Mouse (Mus musculus) liver, adult 2 months (tissue): ENCODE results near the gene Catsperg1. TPM values are rescaled to one million over a fixed set of nuclear protein-coding genes. Genes with fewer than 3 reads are reported as not detected.
"Not testable (repeated sequence)": the region's sequence is repeated elsewhere in the genome, so short reads cannot be mapped to it uniquely, and the experiment has no call there.

Experiments used
- DNase-seq: peaks from one replicate; pipeline ENCODE4 v3.0.0-alpha.2; 2011; ENCODE audit warnings: low read depth, low spot score; ENCODE audit errors: extremely low read depth
- H3K27ac ChIP-seq: fragments of 200-500 bp; replicated peaks from 2 replicates; pipeline ENCODE4 v1.5.1; 2012; ENCODE audit warnings: low read depth, mild to moderate bottlenecking, control low read depth, inconsistent platforms, low read length; ENCODE audit not compliant: insufficient read depth
- H3K27me3 ChIP-seq: fragments of 200-500 bp; 2 replicates; pipeline ENCODE4 v1.6.1; 2012; ENCODE audit warnings: mild to moderate bottlenecking, moderate library complexity, low read length, inconsistent platforms; ENCODE audit not compliant: control insufficient read depth, insufficient read depth
- H3K36me3 ChIP-seq: fragments of 200-500 bp; 2 replicates; pipeline ENCODE4 v1.6.1; 2012; ENCODE audit warnings: low read length, inconsistent platforms; ENCODE audit not compliant: control insufficient read depth, insufficient read depth
- H3K4me1 ChIP-seq: fragments of 200-500 bp; 2 replicates; pipeline ENCODE4 v1.6.1; 2011; ENCODE audit warnings: low read length; ENCODE audit not compliant: control insufficient read depth, insufficient read depth
- H3K4me3 ChIP-seq: fragments of 200-500 bp; 2 replicates; pipeline ENCODE4 v1.5.1; 2011; ENCODE audit warnings: low read depth, mild to moderate bottlenecking, control low read depth, low read length, moderate library complexity; ENCODE audit not compliant: insufficient read depth
- H3K79me2 ChIP-seq: fragments of 200-500 bp; 2 replicates; pipeline ENCODE4 v1.6.1; 2012; ENCODE audit warnings: inconsistent platforms, mild to moderate bottlenecking, low read length, moderate library complexity; ENCODE audit not compliant: control insufficient read depth, insufficient read depth
- H3K9ac ChIP-seq: fragments of 200-500 bp; 2 replicates; pipeline ENCODE4 v1.6.1; 2012; ENCODE audit warnings: low read depth, mild to moderate bottlenecking, control low read depth, inconsistent platforms, low read length
- CTCF ChIP-seq: fragments of 200-500 bp; IDR thresholded peaks from 2 replicates; pipeline ENCODE4 v1.5.1; 2011; ENCODE audit warnings: low read depth, low read length, control low read depth
- POLR2A ChIP-seq: fragments of 200-500 bp; IDR thresholded peaks from 2 replicates; pipeline ENCODE4 v1.6.1; 2011; ENCODE audit warnings: low read length, control low read depth; ENCODE audit not compliant: insufficient read depth; ENCODE audit errors: extremely low read depth
- WGBS: fragments of 180-500 bp; shearing (Covaris S2); methylation state at CpG from one replicate; pipeline ENCODE4 v1.1.7; 2018; 5-methylcytosine and 5-hydroxymethylcytosine counted together
- polyA plus RNA-seq: library from polyadenylated mRNA; depleted of rRNA; stranded (reverse); fragments of >200 nt; gene quantifications from 2 replicates; pipeline ENCODE4 v1.2.3, GENCODE M21; 2012
- total RNA-seq: library from RNA; depleted of rRNA; stranded (reverse); fragments of >200 nt; gene quantifications from 2 replicates; pipeline ENCODE4 v1.2.3, GENCODE M21; 2014

Catsperg1 gene
- total and polyA plus RNA-seq, 2 experiments = 0.24 to 0.28 TPM

- H3K4me3 ChIP-seq = no peak overlapping the region
- H3K27me3 ChIP-seq = no peaks in the 10 kb centered on the region
- TF ChIP-seq CTCF = no peak
- no peak for TF ChIP-seq POLR2A
- no peak for DNase-seq
- WGBS = 80% methylated on average over 13 of the region's 13 CpGs
- no peaks in the 10 kb centered on the region; the same call in 1 of the 2 replicates for H3K36me3 ChIP-seq
- no peaks in the 10 kb centered on the region for H3K4me1 ChIP-seq
- no peak overlapping the region for H3K27ac ChIP-seq
- H3K9ac ChIP-seq = no peak overlapping the region
- H3K79me2 ChIP-seq = no peaks in the 10 kb centered on the region; the same call in 1 of the 2 replicates
Measured at GRCm38 (mm10) chr7:29225520-29225919, 11.7 kb upstream of the Catsperg1 start.

GRCm38 (mm10) chr7:29224756-29225394, 11.0 kb upstream of the Catsperg1 start:
- no peaks in the 10 kb centered on the region for H3K4me1 ChIP-seq
- H3K79me2 ChIP-seq = no peaks in the 10 kb centered on the region; the same call in 1 of the 2 replicates
- DNase-seq = no peak
- H3K27me3 ChIP-seq = no peaks in the 10 kb centered on the region
- H3K27ac ChIP-seq = no peak overlapping the region
- no peaks in the 10 kb centered on the region; the same call in 1 of the 2 replicates for H3K36me3 ChIP-seq
- no peak overlapping the region for H3K4me3 ChIP-seq
- WGBS = 27% methylated on average over 16 of the region's 16 CpGs
- no peak overlapping the region for H3K9ac ChIP-seq
- no peak for TF ChIP-seq CTCF
- TF ChIP-seq POLR2A = no peak

- Histone ChIP-seq H3K9ac (no peak overlapping the region), H3K27ac (no peak overlapping the region), H3K79me2 (no peaks in the 10 kb centered on the region), H3K36me3 (no peaks in the 10 kb centered on the region; the same call in 1 of the 2 replicates), H3K4me1 (no peaks in the 10 kb centered on the region), H3K27me3 (peaks cover 10% of the 10 kb centered on the region; the same call in 1 of the 2 replicates), H3K4me3 (no peak overlapping the region)
- no peak for TF ChIP-seq POLR2A
- no peak for TF ChIP-seq CTCF
- no peak for DNase-seq
- WGBS = 64% methylated on average over 15 of the region's 15 CpGs
Measured at GRCm38 (mm10) chr7:29214846-29215245, 1.0 kb upstream of the Catsperg1 start.

- H3K4me1 ChIP-seq = no peaks in the 10 kb centered on the region
- H3K27ac ChIP-seq = no peak overlapping the region
- H3K36me3 ChIP-seq = no peaks in the 10 kb centered on the region; the same call in 1 of the 2 replicates
- TF ChIP-seq POLR2A (no peak), CTCF (no peak)
- H3K9ac ChIP-seq = no peak overlapping the region
- 52% methylated on average over 2 of the region's 2 CpGs for WGBS
- peaks cover 10% of the 10 kb centered on the region; the same call in 1 of the 2 replicates for H3K27me3 ChIP-seq
- no peak for DNase-seq
- H3K79me2 ChIP-seq = no peaks in the 10 kb centered on the region
- H3K4me3 ChIP-seq = no peak overlapping the region
Measured at GRCm38 (mm10) chr7:29214236-29214635, 401 bp upstream of the Catsperg1 start.

GRCm38 (mm10) chr7:29212775-29213560, 867 bp downstream of the Catsperg1 start:
- H3K9ac ChIP-seq, H3K27ac ChIP-seq, DNase-seq, H3K4me3 ChIP-seq, H3K36me3 ChIP-seq, H3K4me1 ChIP-seq, H3K79me2 ChIP-seq: not testable (repeated sequence)
- H3K27me3 ChIP-seq = peaks cover 10% of the 10 kb centered on the region; the same call in 1 of the 2 replicates
- 36% methylated on average over 40 of the region's 40 CpGs for WGBS
